Mouse (Mus musculus): ENCODE data around the gene Mageb5. TPM values are rescaled to one million over a fixed set of nuclear protein-coding genes. Genes with fewer than 3 reads are reported as not detected.
"Not testable (repeated sequence)": the region's sequence is repeated elsewhere in the genome, so short reads cannot be mapped to it uniquely, and the experiment has no call there.

Gene Mageb5
- not detected for total RNA-seq (2021)
- long read RNA-seq, experiment 1 = 0 reads
- long read RNA-seq, experiment 2 = 0 reads

- DNase-seq = not testable (repeated sequence)
Observed at GRCm38 (mm10) chrX:91782918-91783317, at the start of gene Mageb5. TSS of gene Mageb5 (minus strand) at chrX:91783018.

DNA sequence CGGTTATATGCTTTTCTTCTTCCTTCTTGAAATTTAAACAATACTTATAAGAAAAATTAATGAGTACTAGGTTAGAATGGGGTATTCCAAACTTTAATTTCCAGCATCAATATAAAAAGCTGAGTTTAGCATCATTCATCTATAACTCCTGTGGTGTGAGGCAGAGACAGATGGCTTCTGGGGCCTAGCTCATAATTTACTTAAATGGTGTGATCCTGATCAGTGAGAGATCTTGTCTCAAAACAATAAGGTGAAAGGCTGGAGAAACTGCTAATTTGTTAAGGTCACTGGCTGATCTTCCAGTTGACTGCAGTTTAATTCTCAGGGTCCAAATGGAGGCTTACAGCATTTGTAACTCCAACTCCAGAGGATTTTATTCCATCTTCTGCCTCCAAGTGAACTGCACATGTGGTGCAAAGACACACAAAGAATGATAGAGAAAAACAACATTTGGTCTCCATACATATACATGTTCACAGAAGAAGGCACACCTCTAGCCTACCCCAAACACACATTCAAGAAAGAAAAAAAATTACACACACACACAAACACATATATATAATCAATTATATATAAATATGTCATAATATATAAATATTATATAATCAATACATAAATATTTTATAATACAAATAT is 23.1 kb downstream of the Mageb5 start:
- DNase-seq = not testable (repeated sequence)

Other genes starting within 250 kb of the Mageb5 start
- gene 1700084M14Rik, start 207.1 kb downstream of the Mageb5 start, total RNA-seq (2021) = not detected
- gene Gm14781, start 150.8 kb downstream of the Mageb5 start, total RNA-seq (2021) = not detected
- gene Mageb1, start 233.3 kb upstream of the Mageb5 start, total RNA-seq (2021) = not detected